21 mouse cellular contexts compared by ENCODE assay signal in genomic region chr9:60974546-60974945, GRCm38 (mm10).
DNase-seq lines count a peak whose midpoint lies in the region; ATAC-seq and TF ChIP-seq lines count a peak whose summit lies in the region.
"Had no signal": no experiment of that assay in that cellular context is flagged by ENCODE, and none has a peak within 500 bp of the region (broad histone marks: within the 10 kb centered on the region; RNA-seq: fewer than 3 reads in every experiment).

No protein-coding gene starts in this region.

- no peak for TF ChIP-seq POLR2A in kidney, adult 2 months (IDR thresholded peaks at IDR 0.05; ENCODE audit: low read depth, low read length)

- 91% methylated on average over 1 of the region's 1 CpGs for WGBS in kidney, adult 2 months
- 82% methylated on average over 1 of the region's 1 CpGs for WGBS in kidney, embryonic 14.5 days
- WGBS in kidney, embryonic 15.5 days = 63% methylated on average over 1 of the region's 1 CpGs
- 58% methylated on average over 1 of the region's 1 CpGs for WGBS in lung, embryonic 14.5 days

- no peak overlapping the region for H3K9ac ChIP-seq in kidney, embryonic 14.5 days (ENCODE audit: low read depth, low read length)
- H3K9ac ChIP-seq in kidney, embryonic 15.5 days = no peak overlapping the region
- H3K9ac ChIP-seq in lung, embryonic 14.5 days = no peak overlapping the region

- H3K9me3 ChIP-seq in kidney, embryonic 14.5 days (ENCODE audit: control insufficient read depth, low read length) = no peaks in the 10 kb centered on the region
- H3K9me3 ChIP-seq in kidney, embryonic 15.5 days (replicated peaks) = no peaks in the 10 kb centered on the region
- no peaks in the 10 kb centered on the region for H3K9me3 ChIP-seq in lung, embryonic 14.5 days (ENCODE audit: low read depth, low read length)
- H3K9me3 ChIP-seq: G1E had no signal

- H3K27ac ChIP-seq in kidney, adult 2 months (ENCODE audit: insufficient read depth, low read depth, low read length) = no peak overlapping the region
- no peak overlapping the region for H3K27ac ChIP-seq in kidney, embryonic 14.5 days (ENCODE audit: low read depth, low read length)
- H3K27ac ChIP-seq in kidney, embryonic 15.5 days = no peak overlapping the region
- no peak overlapping the region for H3K27ac ChIP-seq in lung, embryonic 14.5 days (ENCODE audit: low read depth)

- H3K4me2 ChIP-seq in kidney, embryonic 14.5 days (replicated peaks; ENCODE audit: low read depth, low read length) = no peak overlapping the region
- H3K4me2 ChIP-seq in kidney, embryonic 15.5 days = no peak overlapping the region
- H3K4me2 ChIP-seq in lung, embryonic 14.5 days = no peak overlapping the region

- no peaks in the 10 kb centered on the region for H3K27me3 ChIP-seq in kidney, adult 2 months (replicated peaks; ENCODE audit: control insufficient read depth, insufficient read depth, low read length)
- no peaks in the 10 kb centered on the region for H3K27me3 ChIP-seq in kidney, embryonic 14.5 days (ENCODE audit: control insufficient read depth, insufficient read depth, low read length)
- H3K27me3 ChIP-seq in kidney, embryonic 15.5 days = no peaks in the 10 kb centered on the region
- H3K27me3 ChIP-seq in lung, embryonic 14.5 days (ENCODE audit: insufficient read depth, low read length) = no peaks in the 10 kb centered on the region
- H3K27me3 ChIP-seq: Patski had no signal

- no peak overlapping the region for H3K4me3 ChIP-seq in kidney, adult 2 months (ENCODE audit: insufficient read depth, low read depth, low read length)
- H3K4me3 ChIP-seq in kidney, embryonic 14.5 days (ENCODE audit: low read length) = no peak overlapping the region
- H3K4me3 ChIP-seq in kidney, embryonic 15.5 days (replicated peaks) = no peak overlapping the region
- no peak overlapping the region for H3K4me3 ChIP-seq in lung, embryonic 14.5 days (ENCODE audit: low read depth, low read length)

- peak; percentile 4 for DNase-seq in kidney, adult 2 months
- DNase-seq in kidney, adult 9 months = no peak
- DNase-seq in kidney, postnatal 10 days = peak; percentile 56
- peak; percentile 57 to 61 for DNase-seq in kidney, postnatal 4 days
- DNase-seq in lung, embryonic 14.5 days = peak; percentile 28
- no peak for DNase-seq in lung, postnatal 10 days
- DNase-seq: adrenal gland, adult 2 months; adrenal gland, adult 8-10 months; adrenal gland, postnatal 10 days; adrenal gland, postnatal 14 days; adrenal gland, postnatal 25 days; adrenal gland, postnatal 36 days; B cell, adult 2 months; cerebellum, adult 11 months; cerebellum, adult 11-12 months had no signal

- no peak for ATAC-seq in kidney, embryonic 14.5 days (ENCODE audit: low FRiP score, low TSS enrichment)
- no peak for ATAC-seq in kidney, embryonic 15.5 days (replicated peaks; ENCODE audit: low FRiP score)
- no peak for ATAC-seq in lung, embryonic 14.5 days (ENCODE audit: insufficient read depth)
- ATAC-seq: activated CD4-positive, CD25-positive, alpha-beta regulatory T cell, adult 4 months; CD4-positive, CD25-positive, alpha-beta regulatory T cell, adult 4 months; Patski had no signal

- H3K4me1 ChIP-seq in kidney, adult 2 months (ENCODE audit: control insufficient read depth, insufficient read depth, low read length) = no peaks in the 10 kb centered on the region
- 0 out of 2 replicates have a peak, but pooled peaks cover 3% of the 10 kb centered on the region for H3K4me1 ChIP-seq in kidney, embryonic 14.5 days (ENCODE audit: control insufficient read depth, insufficient read depth, low read length)
- H3K4me1 ChIP-seq in kidney, embryonic 15.5 days = peaks cover 7% of the 10 kb centered on the region; the same call in 1 of the 2 replicates
- no peaks in the 10 kb centered on the region for H3K4me1 ChIP-seq in lung, embryonic 14.5 days (ENCODE audit: insufficient read depth)

- TF ChIP-seq CTCF in kidney, adult 2 months (conservative IDR thresholded peaks at IDR 0.05; ENCODE audit: insufficient read depth, insufficient read length, low read depth, low read length) = no peak
- TF ChIP-seq CTCF in lung, embryonic 14.5 days (IDR thresholded peaks at IDR 0.05; ENCODE audit: low read depth) = no peak

- no peaks in the 10 kb centered on the region for H3K36me3 ChIP-seq in kidney, adult 2 months (ENCODE audit: control insufficient read depth, insufficient read depth, low read length)
- H3K36me3 ChIP-seq in kidney, embryonic 14.5 days (ENCODE audit: control insufficient read depth, insufficient read depth, low read length) = no peaks in the 10 kb centered on the region
- H3K36me3 ChIP-seq in kidney, embryonic 15.5 days = no peaks in the 10 kb centered on the region
- no peaks in the 10 kb centered on the region for H3K36me3 ChIP-seq in lung, embryonic 14.5 days (ENCODE audit: insufficient read depth)
- H3K36me3 ChIP-seq: G1E had no signal

Comparison
In these comparisons a context has a peak if more than half of its experiments do, and no peak if none do; other contexts are left out.
1. DNase-seq: peak in kidney, adult 2 months (single experiment), kidney, postnatal 10 days (single experiment), kidney, postnatal 4 days (2 of 2) and lung, embryonic 14.5 days (single experiment); none in kidney, adult 9 months (single experiment) and lung, postnatal 10 days (single experiment).